Mouse (Mus musculus): Measurements from ENCODE around the gene Zmiz1. TPM values are rescaled to one million over a fixed set of nuclear protein-coding genes. Genes with fewer than 3 reads are reported as not detected.
A peak's percentile ranks its signal among the peaks of the same experiment; 100 is the strongest.

The Zmiz1 gene
- polyA plus RNA-seq, 1 experiment = 34.5 TPM

GRCm38 (mm10) chr14:25600951-25601350 lies 142.0 kb downstream of the Zmiz1 start:
- Histone ChIP-seq H3K4me3 (no peak overlapping the region), H3K79me2 (ENCODE audit: control insufficient read depth, insufficient read depth) (peaks cover 5% of the 10 kb centered on the region), H3ac (ENCODE audit: control insufficient read depth, insufficient read length) (no peak overlapping the region), H3K27me3 (ENCODE audit: control insufficient read depth, insufficient read depth, insufficient read length) (no peaks in the 10 kb centered on the region), H3K4me2 (ENCODE audit: low read depth) (no peak overlapping the region), H3K36me3 (ENCODE audit: control insufficient read depth, insufficient read depth) (peaks cover 8% of the 10 kb centered on the region)
- TF ChIP-seq REST (IDR thresholded peaks at IDR 0.05; ENCODE audit: insufficient read depth, insufficient read length) (no peak), MYOD1 (IDR thresholded peaks at IDR 0.05; ENCODE audit: control insufficient read depth in 1 of 3, insufficient read length in 2 of 3, low read depth in 2 of 3) (no peak), POLR2AphosphoS2 (IDR thresholded peaks at IDR 0.05; ENCODE audit: insufficient read length, low read depth) (no peak), E2F4 (IDR thresholded peaks at IDR 0.05; ENCODE audit: insufficient read depth) (no peak), CEBPB (IDR thresholded peaks at IDR 0.05; ENCODE audit: insufficient read depth, poor library complexity, severe bottlenecking) (no peak), SRF (IDR thresholded peaks at IDR 0.05; ENCODE audit: control insufficient read depth, insufficient read length, low read depth) (no peak), USF1 (IDR thresholded peaks at IDR 0.05; ENCODE audit: low read depth) (no peak), MAX (IDR thresholded peaks at IDR 0.05; ENCODE audit: low read depth) (no peak), TCF12 (IDR thresholded peaks at IDR 0.05; ENCODE audit: insufficient read depth, poor library complexity, severe bottlenecking) (no peak), MYOG (IDR thresholded peaks at IDR 0.05; ENCODE audit: control insufficient read depth in 1 of 3, insufficient read depth in 1 of 3, insufficient read length in 2 of 3, low read depth in 2 of 3) (no peak), POLR2A (IDR thresholded peaks at IDR 0.05; ENCODE audit: insufficient read length, low read depth) (no peak), TCF3 (IDR thresholded peaks at IDR 0.05; ENCODE audit: insufficient read length, low read depth) (no peak)

DNA sequence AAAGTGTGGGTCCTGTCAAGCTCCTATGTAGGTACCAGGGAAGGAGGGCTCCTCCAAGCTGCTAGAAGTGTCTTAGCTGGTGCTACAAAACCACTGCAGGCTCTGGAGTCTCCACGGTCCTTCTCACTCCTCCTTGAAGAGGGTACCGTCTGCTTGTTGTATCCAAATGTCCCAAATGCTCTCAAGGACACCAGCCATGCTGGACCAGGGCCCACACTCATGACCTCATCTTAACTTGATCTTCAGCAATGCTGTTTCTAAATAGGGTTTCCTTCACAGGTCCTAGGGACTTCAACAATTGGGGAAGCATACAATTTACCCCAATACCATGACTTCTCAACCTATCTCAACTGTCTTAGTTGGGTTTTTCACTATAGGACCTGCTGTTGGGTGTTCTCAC lies 143.0 kb downstream of the Zmiz1 start:
- Histone ChIP-seq H3K36me3 (ENCODE audit: control insufficient read depth, insufficient read depth) (peaks cover 8% of the 10 kb centered on the region), H3K4me2 (ENCODE audit: low read depth) (no peak overlapping the region), H3ac (ENCODE audit: control insufficient read depth, insufficient read length) (no peak overlapping the region), H3K79me2 (ENCODE audit: control insufficient read depth, insufficient read depth) (peaks cover 5% of the 10 kb centered on the region), H3K4me3 (no peak overlapping the region), H3K27me3 (ENCODE audit: control insufficient read depth, insufficient read depth, insufficient read length) (no peaks in the 10 kb centered on the region)
- no peak for TF ChIP-seq MAX (IDR thresholded peaks at IDR 0.05; ENCODE audit: low read depth)
- TF ChIP-seq REST (IDR thresholded peaks at IDR 0.05; ENCODE audit: insufficient read depth, insufficient read length) = no peak
- no peak for TF ChIP-seq SRF (IDR thresholded peaks at IDR 0.05; ENCODE audit: control insufficient read depth, insufficient read length, low read depth)
- no peak for TF ChIP-seq TCF3 (IDR thresholded peaks at IDR 0.05; ENCODE audit: insufficient read length, low read depth)
- TF ChIP-seq MYOD1 (IDR thresholded peaks at IDR 0.05; ENCODE audit: control insufficient read depth in 1 of 3, insufficient read length in 2 of 3, low read depth in 2 of 3) = no peak
- no peak for TF ChIP-seq E2F4 (IDR thresholded peaks at IDR 0.05; ENCODE audit: insufficient read depth)
- no peak for TF ChIP-seq TCF12 (IDR thresholded peaks at IDR 0.05; ENCODE audit: insufficient read depth, poor library complexity, severe bottlenecking)
- TF ChIP-seq POLR2A (IDR thresholded peaks at IDR 0.05; ENCODE audit: insufficient read length, low read depth) = no peak
- TF ChIP-seq CEBPB (IDR thresholded peaks at IDR 0.05; ENCODE audit: insufficient read depth, poor library complexity, severe bottlenecking) = no peak
- no peak for TF ChIP-seq POLR2AphosphoS2 (IDR thresholded peaks at IDR 0.05; ENCODE audit: insufficient read length, low read depth)
- TF ChIP-seq USF1 (IDR thresholded peaks at IDR 0.05; ENCODE audit: low read depth) = no peak
- no peak for TF ChIP-seq MYOG (IDR thresholded peaks at IDR 0.05; ENCODE audit: control insufficient read depth in 1 of 3, insufficient read depth in 1 of 3, insufficient read length in 2 of 3, low read depth in 2 of 3)

DNA sequence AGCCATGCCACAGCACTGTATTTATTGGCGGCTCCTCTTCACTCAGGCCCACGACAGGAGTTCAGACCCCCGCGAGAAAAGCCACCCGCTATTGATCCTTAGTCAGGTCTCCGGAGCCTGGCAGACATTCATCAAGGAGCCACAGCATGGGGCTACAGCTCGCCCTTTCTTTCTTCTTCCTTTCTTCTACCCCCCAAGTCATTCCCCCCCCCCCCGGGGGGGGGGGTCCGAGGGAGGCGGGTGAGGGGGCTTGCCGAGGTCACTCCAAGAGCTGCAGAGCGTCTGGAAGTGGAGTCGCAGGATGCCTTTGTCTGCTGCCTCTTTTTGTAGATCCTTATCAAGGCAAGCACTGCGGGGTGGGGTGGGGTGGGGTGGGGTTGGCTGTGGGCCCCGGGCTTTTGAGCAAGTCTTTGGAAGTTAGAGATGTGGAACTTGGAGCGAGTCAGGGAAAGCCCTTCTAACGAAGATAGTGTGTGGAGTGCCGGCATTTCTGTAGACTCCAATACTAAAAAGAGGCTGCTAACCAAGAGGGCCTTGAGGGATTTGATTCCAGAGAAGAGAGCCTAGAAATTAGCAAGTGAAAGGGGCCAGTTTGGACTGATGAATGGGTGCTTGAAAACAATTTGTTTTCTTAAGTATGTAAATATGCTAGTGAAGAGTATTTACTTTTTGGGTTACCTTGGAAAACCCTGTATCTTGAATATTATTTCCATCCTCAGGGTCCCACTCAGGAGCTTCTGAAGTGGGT lies 145.6 kb downstream of the Zmiz1 start:
- Histone ChIP-seq H3K27me3 (ENCODE audit: control insufficient read depth, insufficient read depth, insufficient read length) (no peaks in the 10 kb centered on the region), H3ac (ENCODE audit: control insufficient read depth, insufficient read length) (no peak overlapping the region), H3K4me2 (ENCODE audit: low read depth) (no peak overlapping the region), H3K79me2 (ENCODE audit: control insufficient read depth, insufficient read depth) (peaks cover 14% of the 10 kb centered on the region), H3K36me3 (ENCODE audit: control insufficient read depth, insufficient read depth) (peaks cover 3% of the 10 kb centered on the region), H3K4me3 (no peak overlapping the region)
- TF ChIP-seq MYOG (IDR thresholded peaks at IDR 0.05; ENCODE audit: control insufficient read depth in 1 of 3, insufficient read depth in 1 of 3, insufficient read length in 2 of 3, low read depth in 2 of 3) (no peak), POLR2A (IDR thresholded peaks at IDR 0.05; ENCODE audit: insufficient read length, low read depth) (no peak), TCF12 (IDR thresholded peaks at IDR 0.05; ENCODE audit: insufficient read depth, poor library complexity, severe bottlenecking) (no peak), CEBPB (IDR thresholded peaks at IDR 0.05; ENCODE audit: insufficient read depth, poor library complexity, severe bottlenecking) (no peak), SRF (IDR thresholded peaks at IDR 0.05; ENCODE audit: control insufficient read depth, insufficient read length, low read depth) (no peak), USF1 (IDR thresholded peaks at IDR 0.05; ENCODE audit: low read depth) (no peak), E2F4 (IDR thresholded peaks at IDR 0.05; ENCODE audit: insufficient read depth) (no peak), MAX (IDR thresholded peaks at IDR 0.05; ENCODE audit: low read depth) (no peak)

- H3ac ChIP-seq (ENCODE audit: control insufficient read depth, insufficient read length) = peak overlapping the region; percentile 25
- peak; percentile 28 for TF ChIP-seq POLR2A (IDR thresholded peaks at IDR 0.05; ENCODE audit: insufficient read length, low read depth)
- no peak for TF ChIP-seq POLR2AphosphoS2 (IDR thresholded peaks at IDR 0.05; ENCODE audit: insufficient read length, low read depth)
- no peak for TF ChIP-seq MYOG (IDR thresholded peaks at IDR 0.05; ENCODE audit: control insufficient read depth in 1 of 3, insufficient read depth in 1 of 3, insufficient read length in 2 of 3, low read depth in 2 of 3)
- TF ChIP-seq SRF (IDR thresholded peaks at IDR 0.05; ENCODE audit: control insufficient read depth, insufficient read length, low read depth) = no peak
- H3K79me2 ChIP-seq (ENCODE audit: control insufficient read depth, insufficient read depth) = peaks cover 23% of the 10 kb centered on the region
- H3K27me3 ChIP-seq (ENCODE audit: control insufficient read depth, insufficient read depth, insufficient read length) = no peaks in the 10 kb centered on the region
- H3K36me3 ChIP-seq (ENCODE audit: control insufficient read depth, insufficient read depth) = no peaks in the 10 kb centered on the region
- peak overlapping the region; percentile 19 for H3K4me3 ChIP-seq
- peak overlapping the region; percentile 85 for H3K4me2 ChIP-seq (ENCODE audit: low read depth)
These were observed 147.6 kb downstream of the Zmiz1 start for GRCm38 (mm10) chr14:25606372-25607140.
